Mouse (Mus musculus): ENCODE results near the gene Nhej1. TPM values are rescaled to one million over a fixed set of nuclear protein-coding genes. Genes with fewer than 3 reads are reported as not detected.

The Nhej1 gene
- polyA plus RNA-seq, 1 experiment from 2014 or later: 3.5 TPM

- H3K36me3 ChIP-seq (ENCODE audit: control insufficient read depth, insufficient read depth, low read length): no peaks in the 10 kb centered on the region
- ATAC-seq (ENCODE audit: low FRiP score, low TSS enrichment) (peak; percentile 43), DNase-seq (ENCODE audit: low spot score) (peak; percentile 91)
- peak overlapping the region; percentile 47 for H3K9ac ChIP-seq (ENCODE audit: low read length)
- no peaks in the 10 kb centered on the region for H3K9me3 ChIP-seq (ENCODE audit: control insufficient read depth, low read length)
- peak overlapping the region; percentile 74 for H3K27ac ChIP-seq (replicated peaks)
- TF ChIP-seq EP300 (optimal IDR thresholded peaks at IDR 0.05) (no peak), CTCF (IDR thresholded peaks at IDR 0.05; ENCODE audit: low read depth) (peak; percentile 88)
- peak overlapping the region; percentile 25; the same call in 1 of the 2 replicates for H3K4me3 ChIP-seq (ENCODE audit: low read depth, low read length)
- H3K4me2 ChIP-seq (replicated peaks; ENCODE audit: low read depth): peak overlapping the region; percentile 45
- WGBS: 4% methylated on average over 16 of the region's 16 CpGs
- H3K27me3 ChIP-seq (ENCODE audit: control insufficient read depth, insufficient read depth, low read length): no peaks in the 10 kb centered on the region
- H3K4me1 ChIP-seq (replicated peaks; ENCODE audit: control insufficient read depth, insufficient read depth): no peaks in the 10 kb centered on the region
These were observed 160.3 kb downstream of the Nhej1 start for GRCm38 (mm10) chr1:74964494-74965215.

GRCm38 (mm10) chr1:74962853-74963227 is 162.2 kb downstream of the Nhej1 start:
- Histone ChIP-seq H3K4me1 (replicated peaks; ENCODE audit: control insufficient read depth, insufficient read depth) (no peaks in the 10 kb centered on the region), H3K27me3 (ENCODE audit: control insufficient read depth, insufficient read depth, low read length) (no peaks in the 10 kb centered on the region), H3K4me3 (ENCODE audit: low read depth, low read length) (no peak overlapping the region), H3K9ac (ENCODE audit: low read length) (no peak overlapping the region), H3K27ac (replicated peaks) (peak overlapping the region; percentile 85), H3K36me3 (ENCODE audit: control insufficient read depth, insufficient read depth, low read length) (no peaks in the 10 kb centered on the region), H3K4me2 (replicated peaks; ENCODE audit: low read depth) (peak overlapping the region; percentile 11; the same call in 1 of the 2 replicates), H3K9me3 (ENCODE audit: control insufficient read depth, low read length) (no peaks in the 10 kb centered on the region)
- TF ChIP-seq CTCF (IDR thresholded peaks at IDR 0.05; ENCODE audit: low read depth) (no peak), EP300 (optimal IDR thresholded peaks at IDR 0.05) (no peak)
- peak; percentile 76 for ATAC-seq (ENCODE audit: low FRiP score, low TSS enrichment)
- WGBS: 64% methylated on average over 5 of the region's 5 CpGs
- DNase-seq (ENCODE audit: low spot score): peak; percentile 83

GRCm38 (mm10) chr1:74962126-74962852 is 162.7 kb downstream of the Nhej1 start:
- DNase-seq (ENCODE audit: low spot score) (peak; percentile 49), ATAC-seq (ENCODE audit: low FRiP score, low TSS enrichment) (peak; percentile 24; the same call in 1 of the 2 replicates)
- Histone ChIP-seq H3K9ac (ENCODE audit: low read length) (no peak overlapping the region), H3K9me3 (ENCODE audit: control insufficient read depth, low read length) (no peaks in the 10 kb centered on the region), H3K27me3 (ENCODE audit: control insufficient read depth, insufficient read depth, low read length) (no peaks in the 10 kb centered on the region), H3K4me3 (ENCODE audit: low read depth, low read length) (no peak overlapping the region), H3K4me2 (replicated peaks; ENCODE audit: low read depth) (no peak overlapping the region), H3K27ac (replicated peaks) (peak overlapping the region; percentile 85), H3K36me3 (ENCODE audit: control insufficient read depth, insufficient read depth, low read length) (no peaks in the 10 kb centered on the region), H3K4me1 (replicated peaks; ENCODE audit: control insufficient read depth, insufficient read depth) (no peaks in the 10 kb centered on the region)
- TF ChIP-seq EP300 (optimal IDR thresholded peaks at IDR 0.05) (no peak), CTCF (IDR thresholded peaks at IDR 0.05; ENCODE audit: low read depth) (no peak)
- 56% methylated on average over 5 of the region's 5 CpGs for WGBS

DNA sequence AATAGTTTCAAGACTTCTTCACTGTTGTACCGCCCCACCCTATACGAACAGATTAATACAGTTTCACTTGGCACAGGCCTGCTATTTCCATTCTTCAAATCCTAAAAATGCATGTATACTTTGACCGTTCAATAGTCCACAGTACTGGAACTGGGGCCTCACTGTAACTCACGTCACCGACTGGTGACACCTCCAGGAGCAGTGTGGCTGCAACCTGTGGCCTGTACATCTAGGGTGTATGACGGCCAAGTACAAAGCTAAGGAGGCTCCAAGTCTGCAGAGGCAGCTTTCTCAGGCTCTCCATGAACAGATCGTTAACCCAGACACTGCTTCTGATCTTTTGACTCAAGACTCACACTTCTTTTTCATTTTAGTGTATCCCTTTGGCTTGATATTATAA is 163.3 kb downstream of the Nhej1 start:
- ATAC-seq (ENCODE audit: low FRiP score, low TSS enrichment) (peak; percentile 83), DNase-seq (ENCODE audit: low spot score) (peak; percentile 63)
- H3K9me3 ChIP-seq (ENCODE audit: control insufficient read depth, low read length): no peaks in the 10 kb centered on the region
- H3K4me3 ChIP-seq (ENCODE audit: low read depth, low read length): no peak overlapping the region
- no peak overlapping the region for H3K4me2 ChIP-seq (replicated peaks; ENCODE audit: low read depth)
- no peak overlapping the region for H3K9ac ChIP-seq (ENCODE audit: low read length)
- TF ChIP-seq EP300 (optimal IDR thresholded peaks at IDR 0.05) (no peak), CTCF (IDR thresholded peaks at IDR 0.05; ENCODE audit: low read depth) (no peak)
- WGBS: 62% methylated on average over 7 of the region's 7 CpGs
- peak overlapping the region; percentile 85 for H3K27ac ChIP-seq (replicated peaks)
- no peaks in the 10 kb centered on the region for H3K4me1 ChIP-seq (replicated peaks; ENCODE audit: control insufficient read depth, insufficient read depth)
- H3K36me3 ChIP-seq (ENCODE audit: control insufficient read depth, insufficient read depth, low read length): no peaks in the 10 kb centered on the region
- H3K27me3 ChIP-seq (ENCODE audit: control insufficient read depth, insufficient read depth, low read length): no peaks in the 10 kb centered on the region

GRCm38 (mm10) chr1:74960059-74960458 is 164.9 kb downstream of the Nhej1 start:
- WGBS: 63% methylated on average over 7 of the region's 7 CpGs
- Histone ChIP-seq H3K27me3 (ENCODE audit: control insufficient read depth, insufficient read depth, low read length) (no peaks in the 10 kb centered on the region), H3K4me2 (replicated peaks; ENCODE audit: low read depth) (no peak overlapping the region), H3K4me3 (ENCODE audit: low read depth, low read length) (no peak overlapping the region), H3K4me1 (replicated peaks; ENCODE audit: control insufficient read depth, insufficient read depth) (no peaks in the 10 kb centered on the region), H3K9ac (ENCODE audit: low read length) (no peak overlapping the region), H3K9me3 (ENCODE audit: control insufficient read depth, low read length) (no peaks in the 10 kb centered on the region), H3K27ac (replicated peaks) (peak overlapping the region; percentile 53), H3K36me3 (ENCODE audit: control insufficient read depth, insufficient read depth, low read length) (no peaks in the 10 kb centered on the region)
- ATAC-seq (ENCODE audit: low FRiP score, low TSS enrichment) (no peak), DNase-seq (ENCODE audit: low spot score) (peak; percentile 36)
- TF ChIP-seq CTCF (IDR thresholded peaks at IDR 0.05; ENCODE audit: low read depth) (no peak), EP300 (optimal IDR thresholded peaks at IDR 0.05) (no peak)
